Mouse (Mus musculus) layer of hippocampus, postnatal 10 days (tissue): ENCODE measurements around the gene Pthlh. TPM values are rescaled to one million over a fixed set of nuclear protein-coding genes. Genes with fewer than 3 reads are reported as not detected.

Experiments used
- total RNA-seq, 2 experiments: library from RNA; stranded (reverse); gene quantifications; 2 replicates each; pipeline ENCODE4 v1.2.3; 2021

Pthlh gene
- total RNA-seq, 2 experiments from 2014 or later = 1.6 to 2.5 TPM

Other genes with a start within 250 kb of the Pthlh start
- gene Rep15, start 231.6 kb downstream of the Pthlh start, total RNA-seq = 1 to 10 TPM; 2.5 to 2.8 TPM
- 10 to 100 TPM; 43.5 to 50.7 TPM for gene Mrps35, start 221.4 kb downstream of the Pthlh start, total RNA-seq
- gene Mansc4, start 177.2 kb downstream of the Pthlh start, total RNA-seq = under 1 TPM in 1 of 2 experiments, not detected in 1; 0.87 TPM
- 10 to 100 TPM; 23.5 to 25.7 TPM for gene Klhl42, start 172.8 kb downstream of the Pthlh start, total RNA-seq
- gene Ccdc91, start 211.6 kb upstream of the Pthlh start, total RNA-seq = 10 to 100 TPM; 22.9 to 23.5 TPM